In genomic region chr19:23353881-23354401, GRCm38 (mm10) we compare ENCODE assay signal across 11 mouse cellular contexts.
DNase-seq lines count a peak whose midpoint lies in the region; ATAC-seq and TF ChIP-seq lines count a peak whose summit lies in the region.
"Had no signal": no experiment of that assay in that cellular context is flagged by ENCODE, and none has a peak within 500 bp of the region (broad histone marks: within the 10 kb centered on the region; RNA-seq: fewer than 3 reads in every experiment).

No protein-coding gene starts in this region.

- TF ChIP-seq POLR2A in lung, adult 2 months (IDR thresholded peaks at IDR 0.05; ENCODE audit: borderline replicate concordance, extremely low read depth, low read depth, low read length): no peak

- intact Hi-C loops in heart, postnatal 10 days (cut with DNase I): no loop called here

- H3K27me3 ChIP-seq in stomach, embryonic 14.5 days (ENCODE audit: control insufficient read depth, insufficient read depth, low read length): no peaks in the 10 kb centered on the region
- H3K27me3 ChIP-seq: limb, embryonic 12.5 days; neural tube, embryonic 15.5 days had no signal

- DNase-seq in lung, adult 18-20 months: peak; percentile 16 to 46
- no peak for DNase-seq in lung, adult 2 months
- DNase-seq in heart, postnatal 10 days: peak; percentile 57 to 61
- peak; percentile 70 for DNase-seq in kidney, postnatal 10 days
- no peak for DNase-seq in cerebellum, postnatal 14 days
- DNase-seq in right cerebral cortex, postnatal 4 days: no peak

- no peak overlapping the region for H3K9ac ChIP-seq in stomach, embryonic 14.5 days (replicated peaks; ENCODE audit: low read depth, low read length)
- H3K9ac ChIP-seq: limb, embryonic 12.5 days; neural tube, embryonic 15.5 days had no signal

- peaks cover 4% of the 10 kb centered on the region; the same call in 1 of the 2 replicates for H3K9me3 ChIP-seq in stomach, embryonic 14.5 days (ENCODE audit: control insufficient read depth, low read depth, low read length)
- H3K9me3 ChIP-seq: limb, embryonic 12.5 days; midbrain, embryonic 10.5 days; neural tube, embryonic 15.5 days had no signal

- no peak overlapping the region for H3K4me3 ChIP-seq in lung, adult 2 months (replicated peaks; ENCODE audit: extremely low read depth, low read depth, low read length)
- H3K4me3 ChIP-seq in stomach, embryonic 14.5 days (ENCODE audit: low read depth, low read length): no peak overlapping the region
- H3K4me3 ChIP-seq: limb, embryonic 12.5 days; midbrain, embryonic 10.5 days; neural tube, embryonic 15.5 days had no signal

- peak; percentile 67; the same call in 1 of the 2 replicates for ATAC-seq in stomach, embryonic 14.5 days (ENCODE audit: insufficient number of reproducible peaks, insufficient read depth, low FRiP score, low read depth)
- ATAC-seq in erythroid progenitor cell, adult 5-6 weeks (replicated peaks; ENCODE audit: low FRiP score, poor library complexity, severe bottlenecking): no peak

- no peak overlapping the region for H3K4me2 ChIP-seq in stomach, embryonic 14.5 days (replicated peaks; ENCODE audit: low read depth, low read length)
- H3K4me2 ChIP-seq: limb, embryonic 12.5 days; neural tube, embryonic 15.5 days had no signal

- 49% methylated on average over 9 of the region's 9 CpGs for WGBS in lung, adult 2 months
- WGBS in stomach, embryonic 14.5 days: 38% methylated on average over 9 of the region's 9 CpGs

- peaks cover 2% of the 10 kb centered on the region for H3K4me1 ChIP-seq in lung, adult 2 months (ENCODE audit: control insufficient read depth, insufficient read depth, low read length)
- peaks cover 18% of the 10 kb centered on the region for H3K4me1 ChIP-seq in stomach, embryonic 14.5 days (ENCODE audit: control insufficient read depth, insufficient read depth, low read length)
- H3K4me1 ChIP-seq: limb, embryonic 12.5 days; neural tube, embryonic 15.5 days had no signal

- no peaks in the 10 kb centered on the region for H3K36me3 ChIP-seq in stomach, embryonic 14.5 days (ENCODE audit: control insufficient read depth, insufficient read depth, low read length)
- H3K36me3 ChIP-seq: limb, embryonic 12.5 days; midbrain, embryonic 10.5 days; neural tube, embryonic 15.5 days had no signal

- TF ChIP-seq CTCF in lung, adult 2 months (IDR thresholded peaks at IDR 0.05; ENCODE audit: insufficient read depth, low read length): no peak

- H3K27ac ChIP-seq in stomach, embryonic 14.5 days (ENCODE audit: low read length): peak overlapping the region; percentile 36; the same call in 1 of the 2 replicates
- H3K27ac ChIP-seq: limb, embryonic 12.5 days; midbrain, embryonic 10.5 days; neural tube, embryonic 15.5 days had no signal

Comparison
In these comparisons a context has a peak if more than half of its experiments do, and no peak if none do; other contexts are left out.
1. DNase-seq: peak in lung, adult 18-20 months (2 of 2), heart, postnatal 10 days (2 of 2) and kidney, postnatal 10 days (single experiment); none in lung, adult 2 months (single experiment), cerebellum, postnatal 14 days (0 of 2) and right cerebral cortex, postnatal 4 days (single experiment).